Mouse (Mus musculus) cortical plate, adult 2 months (tissue): ENCODE measurements around the gene Prok1.

Experiments used
- CTCF ChIP-seq: fragments of 200-500 bp; IDR thresholded peaks from 2 replicates; pipeline ENCODE4 v1.5.1; 2011; ENCODE audit warnings: mild to moderate bottlenecking, control low read depth, low read length; ENCODE audit not compliant: insufficient read depth; ENCODE audit errors: extremely low read depth
- POLR2A ChIP-seq: fragments of 200-500 bp; IDR thresholded peaks from 2 replicates; pipeline ENCODE4 v1.6.1; 2011; ENCODE audit warnings: mild to moderate bottlenecking, low read length, control low read depth; ENCODE audit not compliant: insufficient read depth; ENCODE audit errors: extremely low read depth

DNA sequence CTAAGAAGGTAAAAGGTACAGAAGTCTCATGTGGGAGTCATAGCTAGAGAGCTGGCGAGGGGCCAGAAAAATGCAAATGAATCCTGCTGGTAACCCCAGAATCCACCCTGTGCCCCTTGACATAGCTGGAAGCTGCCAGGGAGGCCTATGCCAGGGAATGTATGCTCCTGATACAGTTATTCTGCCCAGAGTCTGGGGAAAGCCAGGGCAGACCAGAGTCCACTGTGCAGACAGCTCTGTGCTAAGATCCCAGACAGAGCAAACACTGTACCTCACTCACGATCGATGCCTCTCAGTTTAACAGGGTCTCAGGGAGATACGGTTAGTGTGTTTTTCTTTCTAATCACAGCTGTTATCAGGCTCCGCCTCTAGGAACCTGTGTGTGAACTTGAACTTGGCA, 9.7 kb downstream of the Prok1 start:
- no peak for TF ChIP-seq CTCF
- TF ChIP-seq POLR2A: no peak
